Mouse (Mus musculus): ENCODE measurements around the gene Lrrk2.

The Lrrk2 gene

DNA sequence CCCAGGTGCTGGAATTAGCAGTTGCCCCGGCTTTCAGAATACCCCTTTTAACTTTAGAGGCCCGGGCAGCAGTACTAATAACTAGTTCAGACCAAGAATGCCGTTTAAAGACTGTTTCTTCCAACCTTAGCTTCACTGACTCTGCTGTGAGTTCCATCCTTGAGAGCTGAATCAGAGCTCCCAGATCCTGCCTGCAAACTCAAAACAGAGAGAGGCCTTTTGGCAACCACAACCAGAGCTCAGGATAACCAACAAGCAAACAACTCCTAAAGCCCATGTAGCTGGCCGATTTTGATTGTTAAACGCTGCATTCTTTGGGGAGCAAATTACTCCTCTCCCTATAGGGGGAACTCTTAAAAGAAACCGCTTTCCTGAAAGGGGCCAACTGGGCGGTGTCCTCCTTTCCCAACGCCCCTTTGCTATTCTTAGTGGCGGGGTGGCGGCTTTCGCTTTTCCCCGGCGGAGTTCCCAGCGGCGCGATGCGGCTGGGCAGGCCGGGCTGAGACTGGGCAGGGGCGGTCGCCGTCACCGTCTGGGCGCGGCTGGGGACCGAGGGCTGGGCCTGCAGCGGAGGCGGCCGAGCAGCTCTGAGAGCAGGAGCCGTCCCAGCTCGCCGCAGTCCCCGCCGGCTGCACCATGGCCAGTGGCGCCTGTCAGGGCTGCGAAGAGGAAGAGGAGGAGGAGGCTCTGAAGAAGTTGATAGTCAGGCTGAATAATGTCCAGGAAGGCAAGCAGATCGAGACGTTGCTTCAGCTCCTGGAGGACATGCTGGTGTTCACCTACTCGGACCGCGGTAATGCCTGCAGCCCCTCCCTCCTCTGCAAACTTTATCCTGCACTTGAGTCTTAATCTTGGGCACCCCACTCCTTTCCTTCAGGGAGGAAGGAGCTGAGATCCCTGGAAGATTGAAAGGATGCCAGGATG, at the start of gene Lrrk2:
Lrrk2 (plus strand) TSS at position 531 of the 924 bp plus-strand sequence.
- DNase-seq (ENCODE audit: low read depth, low spot score) = peak; percentile 60

DNA sequence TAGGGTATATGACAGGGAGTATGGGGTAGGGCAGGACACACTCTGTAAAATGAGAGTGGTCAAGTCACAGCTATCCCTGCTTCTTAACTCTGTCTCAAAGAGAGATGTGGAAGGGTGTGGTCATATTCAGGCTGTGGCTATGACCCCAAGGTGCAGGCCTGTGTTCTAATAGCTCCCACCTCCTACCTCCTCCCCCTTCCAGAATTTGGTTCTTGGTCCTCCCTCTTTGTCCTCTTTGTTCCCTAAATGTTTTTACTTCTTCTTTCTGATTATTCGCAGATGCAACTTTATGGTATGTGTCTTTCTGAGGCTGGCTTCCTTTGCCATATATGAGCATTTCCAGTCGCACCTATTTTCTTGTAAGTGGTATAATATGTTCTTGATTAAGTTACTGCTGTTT, 48.5 kb upstream of the Lrrk2 start:
- no peak for DNase-seq (ENCODE audit: low read depth, low spot score)

DNA sequence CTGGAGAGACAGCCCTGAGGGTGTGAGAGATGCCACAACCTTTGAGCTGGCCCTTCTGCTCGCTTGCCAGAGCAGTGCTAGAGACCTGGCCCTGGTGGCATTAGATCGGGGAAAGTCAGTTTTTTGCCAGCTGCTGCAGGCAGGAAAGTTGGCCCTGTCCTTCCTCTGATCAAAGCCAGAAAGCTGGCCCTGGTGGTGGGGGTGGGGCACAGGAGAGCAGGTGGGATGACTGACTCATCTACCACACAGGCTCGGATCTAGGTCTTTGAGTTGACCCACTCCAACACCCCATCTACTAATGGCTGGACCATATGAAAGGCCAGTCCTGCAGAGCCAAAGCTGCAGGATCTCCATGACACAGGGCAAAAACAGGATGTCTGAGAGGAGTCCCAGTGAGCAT, 43.8 kb upstream of the Lrrk2 start:
- no peak for DNase-seq (ENCODE audit: low read depth, low spot score)

DNA sequence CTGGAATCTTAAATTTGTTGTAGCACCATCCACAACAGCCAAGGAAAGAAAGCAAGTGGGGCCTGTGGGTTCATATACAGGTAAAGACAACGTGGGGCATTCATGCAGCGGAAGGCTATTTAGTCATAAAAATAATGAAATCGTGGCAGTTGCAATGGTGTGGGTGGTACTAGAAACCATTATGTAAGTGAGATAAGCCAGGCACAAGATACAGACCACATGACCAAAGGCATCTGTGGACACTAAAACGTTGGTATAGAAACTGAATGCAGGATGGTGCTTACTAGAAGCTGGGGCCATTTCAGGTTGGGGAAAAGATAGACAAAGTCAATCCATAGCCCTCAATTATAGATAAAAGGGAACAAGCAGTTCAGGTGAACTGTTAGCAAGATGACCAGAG, 40.5 kb upstream of the Lrrk2 start:
- DNase-seq (ENCODE audit: low read depth, low spot score) = no peak

DNA sequence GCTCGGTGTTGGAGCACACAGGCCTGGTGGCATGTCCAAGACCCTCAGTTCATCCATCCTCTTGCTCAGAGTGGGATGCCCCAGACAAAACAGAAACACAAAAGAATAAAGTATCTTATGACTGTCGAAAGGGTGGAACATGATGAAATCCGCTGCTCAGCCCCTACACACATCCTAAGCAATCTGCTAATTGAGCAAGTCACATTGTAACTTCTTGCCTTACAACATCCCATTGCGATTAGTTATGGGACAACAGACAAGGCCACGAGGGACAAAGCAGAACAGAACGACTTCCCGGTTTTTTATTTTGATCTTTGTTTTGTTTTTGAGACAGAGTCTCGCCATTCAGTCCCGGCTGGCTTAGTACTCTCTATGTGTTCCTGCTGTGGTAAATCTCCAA, 39.9 kb upstream of the Lrrk2 start:
- no peak for DNase-seq (ENCODE audit: low read depth, low spot score)

DNA sequence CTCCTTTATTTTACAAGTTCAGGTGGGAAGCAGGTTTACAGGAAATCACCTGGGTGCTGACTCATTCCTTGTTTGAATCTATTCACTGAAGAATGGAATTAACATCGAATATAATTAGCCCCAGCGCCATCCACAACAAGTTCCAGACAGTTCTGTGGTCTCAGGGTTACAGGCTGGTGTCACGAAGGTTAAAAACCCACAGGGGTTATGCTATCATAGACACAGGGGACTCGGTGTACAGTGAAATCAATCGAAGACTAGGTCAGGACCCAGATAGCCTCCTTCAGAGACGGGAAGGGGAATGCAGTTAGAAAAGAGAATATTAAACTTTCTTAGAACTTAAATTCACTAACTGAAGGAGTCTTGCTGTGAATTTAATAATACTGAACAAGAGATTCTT, 39.2 kb upstream of the Lrrk2 start:
- no peak for DNase-seq (ENCODE audit: low read depth, low spot score)

DNA sequence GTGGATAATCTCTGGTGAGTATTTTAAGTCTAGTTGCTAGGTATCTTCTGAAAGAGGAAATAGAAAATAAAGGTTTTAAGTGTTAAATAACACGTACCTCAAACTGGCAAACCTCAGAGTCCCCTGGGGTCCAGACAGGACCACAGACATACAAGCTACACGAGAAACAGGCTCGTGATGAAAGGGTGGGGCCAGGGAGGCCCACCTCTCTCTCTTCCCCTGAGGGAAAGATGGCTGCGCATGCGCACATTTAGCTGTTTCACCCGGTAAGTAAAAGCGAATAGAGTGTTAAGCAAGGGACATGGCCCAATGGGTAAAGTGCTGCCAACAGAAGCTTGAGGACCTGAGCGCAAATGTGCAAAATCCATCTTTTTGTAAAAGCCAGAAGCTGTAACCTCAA, 38.7 kb upstream of the Lrrk2 start:
- no peak for DNase-seq (ENCODE audit: low read depth, low spot score)

DNA sequence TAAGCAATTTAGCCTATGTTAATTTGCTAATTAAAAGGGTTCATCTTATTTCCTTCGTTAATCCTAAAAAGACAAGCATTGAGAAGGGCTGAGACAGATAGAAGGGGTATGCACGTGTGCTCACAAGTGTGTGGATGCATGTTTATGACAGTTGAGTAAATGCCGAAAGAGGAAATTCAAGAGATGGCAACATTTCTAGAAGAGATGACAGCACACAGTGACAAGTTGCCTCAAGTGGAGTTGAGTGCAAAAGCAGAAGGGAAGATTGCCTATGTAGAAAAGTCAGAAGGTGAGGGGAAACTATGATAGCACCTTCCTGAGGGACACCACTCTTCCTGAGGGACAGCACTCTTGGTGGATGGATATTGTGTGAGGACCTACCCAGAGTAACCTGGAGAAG, 31.3 kb upstream of the Lrrk2 start:
- DNase-seq (ENCODE audit: low read depth, low spot score) = no peak

DNA sequence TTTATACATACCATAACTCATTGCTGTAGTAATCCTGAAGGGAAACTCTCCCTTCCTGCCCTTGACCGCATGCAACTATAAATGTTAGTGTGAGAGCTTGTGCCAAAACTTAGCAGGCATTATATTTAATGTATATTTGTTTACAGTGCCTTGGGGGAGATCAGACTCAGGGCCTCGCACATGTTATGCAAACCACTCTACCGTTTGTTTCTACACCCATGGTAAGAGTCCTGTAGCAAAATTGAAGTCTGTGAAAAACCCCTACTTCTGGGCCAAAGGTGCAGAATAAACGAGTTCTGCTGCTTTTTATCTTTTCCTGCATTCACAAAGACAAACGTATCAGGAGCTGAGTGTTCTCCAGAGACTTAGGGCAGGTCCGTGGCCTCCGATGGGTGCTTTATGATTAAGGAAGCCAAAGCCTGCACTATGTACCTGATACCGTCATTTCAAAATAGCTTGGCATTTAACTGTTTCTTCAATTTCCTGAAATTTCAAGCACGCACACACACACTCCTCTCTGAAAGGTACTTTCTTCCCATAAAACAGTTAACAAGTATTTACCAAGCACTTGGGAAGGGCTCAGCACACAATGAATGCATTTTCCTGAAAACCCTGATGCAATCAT, 30.2 kb upstream of the Lrrk2 start:
- DNase-seq (ENCODE audit: low read depth, low spot score) = no peak

DNA sequence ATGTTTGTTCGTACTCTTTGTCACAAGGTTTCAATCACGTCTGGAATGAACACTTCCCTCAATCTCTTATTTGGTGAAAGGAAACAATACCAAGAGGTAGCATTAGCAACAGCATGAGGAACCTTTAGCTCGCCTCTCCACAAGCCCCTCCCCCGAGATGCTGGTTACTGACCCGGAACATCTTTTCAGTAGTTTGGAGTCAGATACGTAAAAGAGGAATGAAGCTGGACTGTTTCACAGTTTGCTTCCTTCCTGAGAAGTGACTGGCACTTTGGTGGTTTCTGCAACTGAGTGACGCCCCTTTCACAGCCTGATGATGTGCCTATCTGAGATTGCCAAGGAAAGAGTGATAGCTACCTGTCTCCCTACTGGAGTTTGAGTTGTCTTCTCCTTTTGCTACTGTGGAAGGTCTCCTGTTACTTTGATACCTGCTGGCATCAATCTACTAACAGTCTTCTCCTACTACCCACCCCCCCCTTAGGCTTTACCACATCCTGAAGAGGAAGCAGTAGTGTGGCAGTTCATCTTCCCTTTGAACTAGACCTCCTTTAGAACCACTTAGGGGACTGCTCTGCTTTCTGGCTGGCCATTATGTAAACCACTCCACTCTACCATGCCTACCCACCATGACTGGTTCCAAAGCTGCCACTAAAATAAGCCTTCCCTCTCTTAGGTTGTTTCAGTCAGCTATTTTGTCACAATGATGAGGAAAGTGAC, 29.2 kb upstream of the Lrrk2 start:
- DNase-seq (ENCODE audit: low read depth, low spot score) = no peak

DNA sequence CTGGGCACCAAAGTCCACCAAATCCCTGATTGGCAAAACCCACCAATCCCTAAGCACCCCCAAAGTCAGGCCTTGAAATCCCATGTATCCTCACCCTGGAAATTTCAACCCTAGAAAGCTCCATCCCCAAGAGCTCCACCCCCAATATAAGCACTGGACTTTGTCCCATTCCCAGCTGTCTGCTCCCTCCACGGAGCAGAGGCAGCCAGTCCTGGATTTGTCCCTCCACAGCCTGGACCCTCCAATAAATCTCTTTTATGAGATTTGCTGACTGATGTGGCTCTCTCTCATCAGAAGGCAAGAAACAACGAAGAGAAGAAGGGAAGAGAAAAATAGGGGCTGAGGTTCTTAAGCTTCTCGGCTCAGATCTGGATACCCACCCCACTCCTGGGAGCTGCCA, 22.7 kb upstream of the Lrrk2 start:
- DNase-seq (ENCODE audit: low read depth, low spot score) = no peak

DNA sequence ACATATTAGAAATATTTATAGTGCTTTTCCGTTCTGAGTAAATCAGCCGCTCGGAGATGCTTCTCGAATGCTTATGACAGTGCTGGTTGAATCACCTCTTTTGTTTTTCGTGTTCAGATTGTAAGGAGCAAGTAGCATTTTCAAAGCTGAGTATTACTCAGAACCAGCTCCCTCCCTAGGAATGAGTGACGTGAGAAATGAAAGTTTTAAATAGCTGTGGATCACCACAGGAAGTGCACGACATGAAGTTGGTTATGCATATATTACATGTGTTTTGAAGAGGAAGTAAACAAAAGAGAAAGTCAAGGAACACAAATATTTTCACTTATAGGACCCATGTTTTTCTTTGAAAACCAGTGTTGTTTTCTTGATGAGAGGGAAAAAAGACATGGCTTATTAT, 21.5 kb upstream of the Lrrk2 start:
- DNase-seq (ENCODE audit: low read depth, low spot score) = no peak

DNA sequence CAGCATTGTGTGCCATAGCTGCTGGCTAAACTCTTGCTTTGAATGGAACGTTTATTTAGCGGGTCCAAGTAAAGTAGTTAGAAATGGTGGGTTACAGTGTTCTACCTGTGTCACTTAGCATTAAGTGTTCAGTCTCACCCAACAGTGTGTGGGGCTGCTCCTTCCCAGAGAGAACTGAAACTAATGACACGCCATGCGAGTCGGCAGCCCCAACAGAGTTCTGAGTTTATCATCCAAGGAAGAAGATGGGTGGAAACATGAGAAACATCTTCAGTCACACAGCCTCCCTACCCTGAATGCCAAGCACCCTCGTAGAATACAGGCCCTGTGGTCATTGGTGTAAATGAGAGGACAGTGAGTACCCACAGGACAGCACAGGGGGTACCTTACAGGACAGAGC, 14.7 kb upstream of the Lrrk2 start:
- DNase-seq (ENCODE audit: low read depth, low spot score) = no peak

DNA sequence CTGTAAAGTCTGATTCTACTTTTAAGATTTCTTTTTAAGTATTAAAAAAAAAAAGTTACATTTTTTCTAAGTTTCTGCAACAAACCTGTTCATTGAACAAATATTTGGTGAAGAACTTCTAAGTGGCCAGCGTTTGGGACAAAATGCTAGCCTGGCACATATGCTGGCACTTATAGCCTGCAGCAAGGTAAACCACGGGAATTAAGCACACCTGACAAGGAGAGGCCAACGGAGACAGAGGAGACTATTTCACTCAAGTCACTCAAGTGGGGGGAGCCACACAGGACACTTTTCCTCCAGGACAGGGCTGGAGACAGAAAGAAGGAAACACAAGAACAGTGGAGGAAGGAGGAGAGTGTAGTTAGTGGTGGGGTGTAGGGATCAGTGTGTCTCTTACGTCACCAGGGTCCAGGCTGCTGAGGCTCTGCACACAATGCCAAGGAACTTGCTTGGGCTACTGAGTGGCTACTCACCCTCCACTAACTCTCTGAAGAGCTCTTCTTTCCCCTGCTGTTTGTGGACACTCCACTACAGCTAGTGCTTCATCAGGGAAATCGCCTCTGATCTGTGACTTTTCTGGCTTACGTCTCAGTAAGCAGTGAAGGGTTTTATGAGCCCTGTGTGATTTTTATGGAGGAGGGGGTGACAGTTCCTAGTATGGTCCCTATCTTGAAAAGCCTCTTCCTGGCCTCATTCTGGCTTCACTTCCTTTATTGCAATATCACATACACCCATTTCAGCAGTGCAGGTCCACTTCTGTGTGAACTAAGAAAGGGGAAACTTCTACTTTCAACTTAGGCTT, 12.5 kb upstream of the Lrrk2 start:
- no peak for DNase-seq (ENCODE audit: low read depth, low spot score)

DNA sequence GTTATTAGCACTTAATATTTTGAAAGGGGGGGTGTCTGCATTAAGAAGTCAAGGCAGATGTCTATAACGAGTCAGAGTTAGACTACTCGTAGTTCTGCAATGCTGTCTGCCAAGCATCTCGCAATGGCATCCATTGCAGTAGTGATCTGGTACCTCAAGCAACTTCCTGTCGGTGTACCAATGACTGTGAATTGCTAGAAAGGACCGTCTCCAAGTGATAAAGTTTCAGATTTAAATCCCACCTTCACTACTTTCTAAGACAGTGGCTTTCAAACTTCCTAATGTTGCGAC, 12.0 kb upstream of the Lrrk2 start:
- no peak for DNase-seq (ENCODE audit: low read depth, low spot score)

DNA sequence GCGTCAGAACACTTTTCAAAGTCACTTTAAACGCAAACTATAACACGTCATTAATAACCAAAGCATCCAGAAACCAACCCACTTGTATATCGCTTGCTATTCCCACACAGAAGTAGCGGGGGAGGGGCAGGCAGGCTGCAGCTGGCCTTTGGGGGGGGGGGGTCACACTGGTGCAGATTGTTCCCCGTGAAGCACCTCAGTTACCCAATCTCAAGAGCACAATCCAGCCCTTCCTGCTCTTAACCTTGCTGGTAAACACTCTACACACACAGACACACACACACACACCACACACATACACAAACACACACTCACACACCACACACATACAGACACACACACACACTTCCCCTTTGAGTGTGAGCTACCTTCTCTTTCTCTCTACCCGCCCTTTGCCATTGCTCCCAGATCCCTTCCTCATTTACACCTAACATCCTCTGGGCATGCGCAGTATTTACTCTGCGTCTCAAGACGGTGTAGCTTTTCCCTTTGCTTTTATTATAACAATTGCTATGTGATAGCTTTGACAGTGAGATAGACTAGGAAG, 8.3 kb upstream of the Lrrk2 start:
- DNase-seq (ENCODE audit: low read depth, low spot score) = no peak

DNA sequence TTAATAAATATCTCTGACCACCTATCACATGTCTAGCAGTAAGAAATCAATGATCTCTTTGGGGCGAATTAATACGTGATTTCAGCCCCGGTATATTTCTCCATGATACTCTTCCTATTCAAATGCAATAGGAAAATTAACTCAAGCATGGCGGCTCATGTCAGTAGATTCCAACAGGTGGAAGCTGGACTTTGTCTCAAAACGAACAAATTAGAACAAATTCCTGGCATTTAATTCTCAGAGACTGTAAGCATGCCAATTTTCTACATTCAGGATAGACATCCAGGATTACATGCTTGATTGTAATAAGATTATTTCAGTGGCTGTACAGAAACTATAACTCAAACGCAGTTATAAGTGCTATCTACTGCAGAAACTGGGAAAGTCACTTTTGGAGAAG, 7.4 kb upstream of the Lrrk2 start:
- DNase-seq (ENCODE audit: low read depth, low spot score) = no peak

DNA sequence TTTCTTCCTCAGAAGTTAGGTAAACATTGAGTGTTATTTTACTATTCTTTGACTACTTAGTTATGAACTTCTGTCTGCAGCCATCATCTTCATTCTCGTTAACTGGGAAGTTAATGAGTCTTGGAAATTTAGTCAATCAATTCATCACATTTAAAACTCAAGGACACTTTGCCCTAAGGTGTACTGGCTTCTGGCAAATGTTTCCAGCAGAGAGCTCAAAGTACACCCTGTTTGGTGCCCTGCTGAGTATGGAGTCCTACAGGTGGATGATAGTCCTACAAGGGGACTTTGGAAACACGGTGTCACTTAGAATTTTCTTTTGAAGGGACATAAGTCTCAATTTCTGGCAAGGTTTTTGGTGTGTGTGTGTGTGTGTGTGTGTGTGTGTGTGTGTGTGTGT, 1.8 kb upstream of the Lrrk2 start:
- no peak for DNase-seq (ENCODE audit: low read depth, low spot score)

DNA sequence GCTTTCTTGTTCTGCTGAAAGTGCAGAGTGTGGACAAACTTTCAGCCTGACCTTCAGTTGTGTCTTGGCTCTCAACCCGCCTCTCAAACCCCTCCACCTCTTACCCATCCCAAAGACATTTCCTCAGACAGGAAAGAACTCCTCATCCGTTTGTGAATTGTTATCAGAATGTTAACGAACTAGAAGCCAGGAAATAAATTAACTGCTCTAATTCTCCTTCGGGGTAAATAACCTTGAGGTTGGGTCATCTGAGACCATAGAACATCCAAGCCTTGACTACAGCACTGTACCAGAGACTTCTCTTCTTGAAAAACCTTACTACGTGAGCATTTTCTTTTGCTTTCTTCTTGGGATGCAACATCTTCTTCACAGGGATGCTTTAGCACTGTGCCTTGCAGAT, 988 bp upstream of the Lrrk2 start:
- no peak for DNase-seq (ENCODE audit: low read depth, low spot score)

DNA sequence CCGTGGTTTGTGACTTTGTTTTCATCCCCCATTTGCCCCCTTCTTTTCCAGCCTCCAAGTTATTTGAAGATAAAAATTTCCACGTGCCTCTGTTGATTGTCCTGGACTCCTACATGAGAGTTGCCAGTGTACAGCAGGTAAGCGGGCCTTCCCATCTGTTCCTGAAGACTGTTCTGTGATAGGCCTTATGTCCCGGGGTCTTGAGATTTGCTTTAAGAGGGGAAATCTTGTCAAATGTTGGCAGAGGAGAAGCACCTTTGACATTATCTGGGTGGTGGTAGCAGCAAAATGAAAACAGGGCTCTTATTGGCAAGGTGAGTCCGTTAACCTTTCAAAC, 562 bp downstream of the Lrrk2 start:
- no peak for DNase-seq (ENCODE audit: low read depth, low spot score)

DNA sequence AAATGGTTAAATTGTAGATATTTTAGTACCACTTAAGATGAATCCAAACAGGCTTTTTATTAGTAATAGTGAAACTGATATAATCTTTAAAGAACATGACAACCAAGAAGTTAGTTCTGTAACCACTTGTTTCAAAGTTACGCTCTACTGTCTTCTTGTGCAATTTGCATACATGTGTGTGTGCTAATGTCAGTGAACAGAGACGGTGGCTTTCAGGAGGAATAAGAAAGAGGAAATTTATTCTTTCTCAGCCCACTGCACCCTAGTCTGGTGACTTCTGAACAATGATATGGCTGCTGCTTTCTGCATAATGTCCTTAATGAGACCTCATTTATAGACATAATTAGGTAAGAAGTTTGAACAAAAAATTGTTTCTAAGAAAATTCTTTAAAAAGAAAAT, 7.1 kb downstream of the Lrrk2 start:
- no peak for DNase-seq (ENCODE audit: low read depth, low spot score)

Measured in R1 (cell line).